Mouse (Mus musculus): Measurements from ENCODE around the gene Syt5. TPM values are rescaled to one million over a fixed set of nuclear protein-coding genes. Genes with fewer than 3 reads are reported as not detected.

The Syt5 gene
- polyA plus RNA-seq, 1 experiment from 2014 or later: 6.8 TPM

GRCm38 (mm10) chr7:4503100-4503499, 44.2 kb downstream of the Syt5 start:
- H3K27me3 ChIP-seq (replicated peaks; ENCODE audit: control insufficient read depth, insufficient read depth, low read length): no peaks in the 10 kb centered on the region
- H3K36me3 ChIP-seq (ENCODE audit: control insufficient read depth, insufficient read depth, low read length): no peaks in the 10 kb centered on the region
- H3K27ac ChIP-seq (ENCODE audit: low read length): no peak overlapping the region
- H3K4me1 ChIP-seq (ENCODE audit: control insufficient read depth, insufficient read depth, low read length): peaks cover 30% of the 10 kb centered on the region
- H3K4me2 ChIP-seq (ENCODE audit: low read depth, low read length): no peak overlapping the region
- H3K4me3 ChIP-seq (ENCODE audit: low read length): no peak overlapping the region
- no peak for ATAC-seq
- 78% methylated on average over 4 of the region's 4 CpGs for WGBS
- no peaks in the 10 kb centered on the region for H3K9me3 ChIP-seq (ENCODE audit: control insufficient read depth, low read length)
- no peak overlapping the region for H3K9ac ChIP-seq (ENCODE audit: low read depth, low read length)

GRCm38 (mm10) chr7:4502421-4503090, 44.8 kb downstream of the Syt5 start:
- ATAC-seq: peak; percentile 12
- peaks cover 35% of the 10 kb centered on the region for H3K4me1 ChIP-seq (ENCODE audit: control insufficient read depth, insufficient read depth, low read length)
- H3K9me3 ChIP-seq (ENCODE audit: control insufficient read depth, low read length): no peaks in the 10 kb centered on the region
- 8% methylated on average over 14 of the region's 14 CpGs for WGBS
- H3K36me3 ChIP-seq (ENCODE audit: control insufficient read depth, insufficient read depth, low read length): no peaks in the 10 kb centered on the region
- H3K4me2 ChIP-seq (ENCODE audit: low read depth, low read length): peak overlapping the region; percentile 59
- H3K4me3 ChIP-seq (ENCODE audit: low read length): peak overlapping the region; percentile 87
- peak overlapping the region; percentile 83; the same call in 1 of the 2 replicates for H3K9ac ChIP-seq (ENCODE audit: low read depth, low read length)
- H3K27me3 ChIP-seq (replicated peaks; ENCODE audit: control insufficient read depth, insufficient read depth, low read length): no peaks in the 10 kb centered on the region
- H3K27ac ChIP-seq (ENCODE audit: low read length): 0 out of 2 replicates have a peak overlapping the region, but pooled peaks have one; percentile 18

GRCm38 (mm10) chr7:4501558-4502397, 45.6 kb downstream of the Syt5 start, which contains the start of gene Ppp1r12c:
Ppp1r12c (minus strand) TSS chr7:4501680.
- peak; percentile 93 for ATAC-seq
- Histone ChIP-seq H3K9me3 (ENCODE audit: control insufficient read depth, low read length) (no peaks in the 10 kb centered on the region), H3K27me3 (replicated peaks; ENCODE audit: control insufficient read depth, insufficient read depth, low read length) (no peaks in the 10 kb centered on the region), H3K36me3 (ENCODE audit: control insufficient read depth, insufficient read depth, low read length) (no peaks in the 10 kb centered on the region), H3K4me3 (ENCODE audit: low read length) (peak within 1 kb of the TSS; percentile 87), H3K27ac (ENCODE audit: low read length) (peak within 1 kb of the TSS; percentile 97), H3K9ac (ENCODE audit: low read depth, low read length) (peak within 1 kb of the TSS; percentile 83), H3K4me1 (ENCODE audit: control insufficient read depth, insufficient read depth, low read length) (peaks cover 35% of the 10 kb centered on the region), H3K4me2 (ENCODE audit: low read depth, low read length) (peak within 1 kb of the TSS; percentile 76)
- under 1% methylated on average over 62 of the region's 62 CpGs for WGBS

DNA sequence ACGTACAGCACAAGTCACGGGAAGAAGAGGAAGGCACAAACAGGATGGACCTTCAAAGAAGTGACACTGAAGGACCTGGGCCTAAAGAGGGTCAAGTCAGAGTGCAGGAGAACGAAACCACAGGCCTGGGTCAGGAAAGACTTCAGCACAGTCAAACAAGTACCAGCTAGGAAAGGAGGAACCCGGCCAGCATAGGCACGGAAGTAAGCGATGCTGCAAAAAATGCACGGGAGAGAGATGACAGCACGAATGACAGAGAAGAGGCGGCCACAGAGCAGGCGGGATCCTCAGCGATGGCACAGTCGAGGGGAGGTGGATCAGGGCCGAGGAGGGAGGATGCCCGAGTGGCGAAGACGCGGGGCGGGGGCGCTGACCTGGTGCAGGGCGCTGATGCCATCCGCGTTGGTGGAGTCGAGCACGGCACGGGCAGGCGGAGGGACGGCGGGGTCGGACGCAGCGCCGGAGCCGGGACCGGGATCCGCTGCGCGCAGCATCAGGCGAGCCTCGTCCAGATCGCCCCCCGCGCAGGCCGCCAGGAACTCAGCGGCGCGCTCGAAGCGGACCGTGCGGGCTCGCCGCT, 46.4 kb downstream of the Syt5 start:
- H3K4me1 ChIP-seq (ENCODE audit: control insufficient read depth, insufficient read depth, low read length): peaks cover 35% of the 10 kb centered on the region
- peak overlapping the region; percentile 87 for H3K4me3 ChIP-seq (ENCODE audit: low read length)
- no peaks in the 10 kb centered on the region for H3K27me3 ChIP-seq (replicated peaks; ENCODE audit: control insufficient read depth, insufficient read depth, low read length)
- H3K4me2 ChIP-seq (ENCODE audit: low read depth, low read length): peak overlapping the region; percentile 76
- under 1% methylated on average over 51 of the region's 52 CpGs for WGBS
- H3K27ac ChIP-seq (ENCODE audit: low read length): peak overlapping the region; percentile 97
- ATAC-seq: peak; percentile 32
- H3K36me3 ChIP-seq (ENCODE audit: control insufficient read depth, insufficient read depth, low read length): no peaks in the 10 kb centered on the region
- peak overlapping the region; percentile 83 for H3K9ac ChIP-seq (ENCODE audit: low read depth, low read length)
- no peaks in the 10 kb centered on the region for H3K9me3 ChIP-seq (ENCODE audit: control insufficient read depth, low read length)

GRCm38 (mm10) chr7:4499034-4499433, 48.3 kb downstream of the Syt5 start:
- ATAC-seq: no peak
- Histone ChIP-seq H3K4me1 (ENCODE audit: control insufficient read depth, insufficient read depth, low read length) (peaks cover 35% of the 10 kb centered on the region), H3K36me3 (ENCODE audit: control insufficient read depth, insufficient read depth, low read length) (no peaks in the 10 kb centered on the region), H3K27me3 (replicated peaks; ENCODE audit: control insufficient read depth, insufficient read depth, low read length) (no peaks in the 10 kb centered on the region), H3K9me3 (ENCODE audit: control insufficient read depth, low read length) (no peaks in the 10 kb centered on the region), H3K27ac (ENCODE audit: low read length) (peak overlapping the region; percentile 35), H3K9ac (ENCODE audit: low read depth, low read length) (peak overlapping the region; percentile 83), H3K4me2 (ENCODE audit: low read depth, low read length) (peak overlapping the region; percentile 76), H3K4me3 (ENCODE audit: low read length) (peak overlapping the region; percentile 87)
- 87% methylated on average over 4 of the region's 4 CpGs for WGBS

- Histone ChIP-seq H3K9ac (ENCODE audit: low read depth, low read length) (peak overlapping the region; percentile 52), H3K9me3 (ENCODE audit: control insufficient read depth, low read length) (no peaks in the 10 kb centered on the region), H3K4me1 (ENCODE audit: control insufficient read depth, insufficient read depth, low read length) (peaks cover 36% of the 10 kb centered on the region), H3K4me3 (ENCODE audit: low read length) (peak overlapping the region; percentile 13; the same call in 1 of the 2 replicates), H3K27ac (ENCODE audit: low read length) (peak overlapping the region; percentile 43), H3K36me3 (ENCODE audit: control insufficient read depth, insufficient read depth, low read length) (no peaks in the 10 kb centered on the region), H3K27me3 (replicated peaks; ENCODE audit: control insufficient read depth, insufficient read depth, low read length) (no peaks in the 10 kb centered on the region), H3K4me2 (ENCODE audit: low read depth, low read length) (peak overlapping the region; percentile 32)
- 22% methylated on average over 9 of the region's 9 CpGs for WGBS
- peak; percentile 11 for ATAC-seq
Observed at GRCm38 (mm10) chr7:4498251-4498650, 49.1 kb downstream of the Syt5 start.

DNA sequence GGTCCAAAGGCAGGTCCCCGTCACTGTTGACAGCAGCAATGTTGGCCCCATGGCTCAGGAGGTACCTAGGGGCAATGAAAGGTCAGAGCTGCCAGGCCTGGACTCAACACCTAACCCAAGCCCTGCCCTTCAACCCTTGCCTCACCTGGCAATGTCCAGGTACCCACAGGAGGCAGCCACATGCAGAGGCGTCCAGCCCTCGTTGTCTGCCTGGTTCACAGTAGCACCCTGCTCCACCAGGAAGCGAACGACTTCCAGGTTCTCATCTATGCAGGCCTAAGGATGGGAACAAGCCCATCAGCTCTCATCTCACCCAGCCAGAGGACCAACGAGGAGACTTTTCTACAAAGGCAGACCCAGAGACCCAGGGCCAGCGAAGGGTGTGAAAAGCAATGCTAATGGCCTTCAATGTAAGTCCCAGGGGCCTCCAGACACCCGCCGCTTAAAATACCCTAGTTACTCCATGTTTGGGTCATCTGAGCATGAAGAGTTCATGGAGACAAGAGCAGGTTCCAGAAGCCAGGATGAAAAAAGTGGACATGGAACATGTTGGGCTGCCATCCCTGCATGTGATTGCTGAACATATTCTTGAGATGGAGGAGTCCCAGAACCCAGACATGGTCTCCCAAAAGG, 50.0 kb downstream of the Syt5 start:
- H3K4me1 ChIP-seq (ENCODE audit: control insufficient read depth, insufficient read depth, low read length): peaks cover 44% of the 10 kb centered on the region
- no peaks in the 10 kb centered on the region for H3K27me3 ChIP-seq (replicated peaks; ENCODE audit: control insufficient read depth, insufficient read depth, low read length)
- peak overlapping the region; percentile 32 for H3K4me2 ChIP-seq (ENCODE audit: low read depth, low read length)
- 0 out of 2 replicates have a peak overlapping the region, but pooled peaks have one; percentile 43 for H3K27ac ChIP-seq (ENCODE audit: low read length)
- WGBS: 96% methylated on average over 9 of the region's 9 CpGs
- ATAC-seq: no peak
- H3K36me3 ChIP-seq (ENCODE audit: control insufficient read depth, insufficient read depth, low read length): no peaks in the 10 kb centered on the region
- no peak overlapping the region for H3K9ac ChIP-seq (ENCODE audit: low read depth, low read length)
- no peak overlapping the region for H3K4me3 ChIP-seq (ENCODE audit: low read length)
- no peaks in the 10 kb centered on the region for H3K9me3 ChIP-seq (ENCODE audit: control insufficient read depth, low read length)

GRCm38 (mm10) chr7:4496468-4496867, 50.9 kb downstream of the Syt5 start:
- WGBS: 94% methylated on average over 3 of the region's 3 CpGs
- no peak overlapping the region for H3K27ac ChIP-seq (ENCODE audit: low read length)

DNA sequence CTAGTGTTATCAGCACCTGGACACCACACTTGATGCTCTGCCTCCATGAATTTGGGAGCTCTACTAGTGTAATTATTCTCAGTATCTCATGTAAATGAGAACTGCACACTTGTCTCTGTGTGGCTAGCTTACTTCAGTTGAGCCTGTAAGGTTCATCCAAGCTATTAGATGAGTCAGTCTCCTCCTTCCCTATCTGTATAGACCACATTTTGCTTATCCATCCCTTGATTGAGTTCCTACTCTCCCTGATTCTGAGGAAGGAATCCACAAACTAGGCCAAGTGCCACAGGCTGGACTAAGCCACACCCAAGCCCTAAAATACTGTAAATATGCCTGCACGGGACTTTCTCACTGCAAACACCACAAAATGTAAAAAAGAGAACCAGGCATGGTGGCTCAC, 53.4 kb downstream of the Syt5 start:
- peaks cover 27% of the 10 kb centered on the region for H3K4me1 ChIP-seq (ENCODE audit: control insufficient read depth, insufficient read depth, low read length)
- H3K4me2 ChIP-seq (ENCODE audit: low read depth, low read length): no peak overlapping the region
- ATAC-seq: no peak
- 59% methylated on average over 1 of the region's 1 CpGs for WGBS
- H3K9ac ChIP-seq (ENCODE audit: low read depth, low read length): no peak overlapping the region
- H3K27ac ChIP-seq (ENCODE audit: low read length): no peak overlapping the region
- H3K9me3 ChIP-seq (ENCODE audit: control insufficient read depth, low read length): no peaks in the 10 kb centered on the region
- H3K4me3 ChIP-seq (ENCODE audit: low read length): no peak overlapping the region
- H3K36me3 ChIP-seq (ENCODE audit: control insufficient read depth, insufficient read depth, low read length): 0 out of 2 replicates have a peak, but pooled peaks cover 3% of the 10 kb centered on the region
- H3K27me3 ChIP-seq (replicated peaks; ENCODE audit: control insufficient read depth, insufficient read depth, low read length): no peaks in the 10 kb centered on the region

More at GRCm38 (mm10) chr7:4496468-4496867, 50.9 kb downstream of the Syt5 start:
- Histone ChIP-seq H3K36me3 (ENCODE audit: control insufficient read depth, insufficient read depth, low read length) (no peaks in the 10 kb centered on the region), H3K27me3 (replicated peaks; ENCODE audit: control insufficient read depth, insufficient read depth, low read length) (no peaks in the 10 kb centered on the region), H3K4me3 (ENCODE audit: low read length) (no peak overlapping the region), H3K9ac (ENCODE audit: low read depth, low read length) (no peak overlapping the region), H3K4me2 (ENCODE audit: low read depth, low read length) (no peak overlapping the region), H3K4me1 (ENCODE audit: control insufficient read depth, insufficient read depth, low read length) (peaks cover 42% of the 10 kb centered on the region), H3K9me3 (ENCODE audit: control insufficient read depth, low read length) (no peaks in the 10 kb centered on the region)
- no peak for ATAC-seq

Data from intestine, embryonic 16.5 days (tissue).